Mouse (Mus musculus) 3134 (cell line): ENCODE results near the gene C2cd2l.
A peak's percentile ranks its signal among the peaks of the same experiment; 100 is the strongest.
"Not testable (repeated sequence)": the region's sequence is repeated elsewhere in the genome, so short reads cannot be mapped to it uniquely, and the experiment has no call there.

Source experiments
- DNase-seq: peaks from one replicate; pipeline ENCODE4 v3.0.0-alpha.2; 2011; ENCODE audit warnings: low spot score; ENCODE audit not compliant: insufficient read length; ENCODE audit errors: extremely low read depth

Gene C2cd2l

GRCm38 (mm10) chr9:44336513-44336912 is 16.4 kb upstream of the C2cd2l start:
- peak; percentile 45 for DNase-seq

- no peak for DNase-seq
These were observed 16.0 kb upstream of the C2cd2l start for GRCm38 (mm10) chr9:44336093-44336406.

GRCm38 (mm10) chr9:44335331-44336092 is 15.4 kb upstream of the C2cd2l start:
- DNase-seq, result no peak

GRCm38 (mm10) chr9:44334396-44335330 is 14.6 kb upstream of the C2cd2l start, which contains the start of gene H2afx:
Gene H2afx, plus strand, starts transcription at chr9:44334694.
- peak; percentile 100 for DNase-seq

GRCm38 (mm10) chr9:44332918-44333638 is 13.0 kb upstream of the C2cd2l start:
- no peak for DNase-seq

- no peak for DNase-seq
These were observed 10.7 kb upstream of the C2cd2l start for GRCm38 (mm10) chr9:44330736-44331135.

GRCm38 (mm10) chr9:44327926-44328325 is 7.8 kb upstream of the C2cd2l start:
- DNase-seq, result no peak

GRCm38 (mm10) chr9:44327064-44327711 is 7.1 kb upstream of the C2cd2l start:
- DNase-seq, result peak; percentile 39

- DNase-seq, result peak; percentile 85
These were observed 6.4 kb upstream of the C2cd2l start for GRCm38 (mm10) chr9:44326371-44327063.

- peak; percentile 36 for DNase-seq
These were observed 5.8 kb upstream of the C2cd2l start, which contains the start of gene Dpagt1 for GRCm38 (mm10) chr9:44325768-44326370. Gene Dpagt1, plus strand, starts transcription at chr9:44326019.

- not testable (repeated sequence) for DNase-seq
These were observed 5.1 kb upstream of the C2cd2l start for GRCm38 (mm10) chr9:44325032-44325767.

GRCm38 (mm10) chr9:44324147-44324546 is 4.1 kb upstream of the C2cd2l start:
- DNase-seq, result no peak

- not testable (repeated sequence) for DNase-seq
These were observed 3.6 kb upstream of the C2cd2l start for GRCm38 (mm10) chr9:44323656-44324055.

GRCm38 (mm10) chr9:44320799-44321133 is 681 bp upstream of the C2cd2l start:
- no peak for DNase-seq

- peak; percentile 51 for DNase-seq
These were observed 789 bp downstream of the C2cd2l start for GRCm38 (mm10) chr9:44319105-44319886.

- no peak for DNase-seq
These were observed 1.3 kb downstream of the C2cd2l start for GRCm38 (mm10) chr9:44318826-44319095.

- DNase-seq, result no peak
These were observed 1.8 kb downstream of the C2cd2l start for GRCm38 (mm10) chr9:44318076-44318825.

- DNase-seq, result no peak
These were observed 2.6 kb downstream of the C2cd2l start for GRCm38 (mm10) chr9:44317452-44317851.
